Mouse (Mus musculus): ENCODE data around the gene Dpep1. TPM values are rescaled to one million over a fixed set of nuclear protein-coding genes. Genes with fewer than 3 reads are reported as not detected.
"Not testable (repeated sequence)": the region's sequence is repeated elsewhere in the genome, so short reads cannot be mapped to it uniquely, and the experiment has no call there.

Dpep1 gene
- polyA plus RNA-seq, 1 experiment from 2014 or later: 3.9 TPM

DNA sequence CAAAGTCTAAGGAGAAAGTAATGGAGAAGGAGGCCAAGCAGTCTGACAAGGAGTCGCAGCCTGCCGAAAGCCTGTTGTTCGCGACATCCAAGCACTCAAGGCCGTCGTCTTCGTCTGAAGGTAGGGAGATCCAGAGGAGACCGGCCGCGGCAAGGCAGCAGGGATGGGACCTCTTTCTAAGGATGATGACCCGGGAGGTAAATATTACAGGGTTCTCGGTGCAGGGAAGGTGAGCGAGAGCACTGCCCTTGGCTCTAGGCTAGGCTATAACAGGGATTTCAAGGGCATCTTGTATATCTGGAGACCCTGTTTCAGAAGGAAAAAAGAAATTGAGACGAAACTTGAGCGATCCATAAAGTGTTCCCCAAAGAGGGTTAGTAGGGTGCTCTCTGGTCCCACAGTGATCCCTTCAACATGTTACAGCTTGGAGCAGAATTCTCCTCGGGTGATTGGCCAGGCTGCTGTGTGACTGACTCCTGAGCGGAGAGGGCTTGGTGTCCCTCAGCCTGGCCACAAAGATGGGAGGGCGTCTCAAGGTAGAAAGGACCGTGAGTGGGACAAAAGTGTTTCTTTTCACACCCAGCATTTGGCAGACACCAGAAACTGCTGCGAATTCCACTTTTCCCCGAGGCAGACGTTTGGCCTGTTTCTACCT, 27.2 kb downstream of the Dpep1 start:
- peak overlapping the region; percentile 89 for H3K4me3 ChIP-seq (replicated peaks)
- no peaks in the 10 kb centered on the region for H3K27me3 ChIP-seq (replicated peaks)
- H3K27ac ChIP-seq: peak overlapping the region; percentile 55; the same call in 1 of the 2 replicates
- peak; percentile 42 for ATAC-seq
- H3K9ac ChIP-seq: peak overlapping the region; percentile 92
- WGBS: 15% methylated on average over 22 of the region's 22 CpGs
- peaks cover 13% of the 10 kb centered on the region for H3K4me1 ChIP-seq (replicated peaks)
- H3K4me2 ChIP-seq (replicated peaks): peak overlapping the region; percentile 80
- H3K36me3 ChIP-seq: peaks cover 19% of the 10 kb centered on the region
- H3K9me3 ChIP-seq: no peaks in the 10 kb centered on the region

DNA sequence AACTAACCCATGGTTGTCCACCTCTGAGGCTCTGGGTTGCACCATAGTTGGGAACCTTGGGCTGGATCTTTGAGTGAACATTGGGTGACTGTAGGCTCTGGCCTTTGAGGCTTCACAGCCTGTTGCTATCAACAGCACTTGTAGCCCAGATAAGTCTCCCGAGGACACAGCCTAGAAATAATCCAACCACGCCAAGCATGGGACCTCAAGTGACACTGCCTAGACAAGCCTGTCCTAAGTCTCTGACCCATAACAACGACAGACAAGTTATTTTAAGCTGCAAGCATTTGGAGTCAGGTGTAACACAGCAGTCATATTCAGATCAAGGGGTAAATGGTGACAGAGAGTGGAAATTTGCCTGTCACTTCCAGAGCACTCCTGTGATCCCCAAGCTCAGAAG, 29.4 kb downstream of the Dpep1 start:
- Histone ChIP-seq H3K36me3 (0 out of 2 replicates have a peak, but pooled peaks cover 1% of the 10 kb centered on the region), H3K4me2 (replicated peaks) (no peak overlapping the region), H3K27ac (no peak overlapping the region), H3K9me3 (no peaks in the 10 kb centered on the region), H3K9ac (no peak overlapping the region), H3K4me3 (replicated peaks) (no peak overlapping the region), H3K4me1 (replicated peaks) (peaks cover 13% of the 10 kb centered on the region), H3K27me3 (replicated peaks) (no peaks in the 10 kb centered on the region)
- 79% methylated on average over 3 of the region's 3 CpGs for WGBS
- ATAC-seq: no peak

DNA sequence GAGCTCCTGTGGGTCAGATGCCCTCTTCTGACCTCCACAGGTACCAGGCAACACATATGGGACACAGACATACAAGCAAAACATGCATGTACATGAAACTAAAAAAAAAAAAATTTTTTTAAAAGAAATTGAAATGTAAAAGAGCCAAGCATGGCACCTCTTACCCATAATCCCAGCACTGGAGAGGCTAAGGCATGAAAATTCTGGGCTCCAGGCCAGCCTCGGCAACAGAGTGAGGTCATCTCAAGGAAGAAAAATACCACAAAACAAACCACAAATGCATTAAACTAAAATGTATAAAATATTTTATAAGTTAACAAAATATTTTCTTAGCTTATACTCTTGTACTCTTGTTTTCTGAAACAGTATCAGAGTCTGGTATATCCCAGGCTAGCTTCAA, 34.9 kb downstream of the Dpep1 start:
- H3K9me3 ChIP-seq: no peaks in the 10 kb centered on the region
- H3K27ac ChIP-seq: no peak overlapping the region
- WGBS: 56% methylated on average over 1 of the region's 1 CpGs
- no peak overlapping the region for H3K9ac ChIP-seq
- no peaks in the 10 kb centered on the region for H3K36me3 ChIP-seq
- no peaks in the 10 kb centered on the region for H3K27me3 ChIP-seq (replicated peaks)
- peaks cover 4% of the 10 kb centered on the region; the same call in 1 of the 2 replicates for H3K4me1 ChIP-seq (replicated peaks)
- no peak for ATAC-seq
- H3K4me3 ChIP-seq (replicated peaks): no peak overlapping the region
- H3K4me2 ChIP-seq (replicated peaks): no peak overlapping the region

DNA sequence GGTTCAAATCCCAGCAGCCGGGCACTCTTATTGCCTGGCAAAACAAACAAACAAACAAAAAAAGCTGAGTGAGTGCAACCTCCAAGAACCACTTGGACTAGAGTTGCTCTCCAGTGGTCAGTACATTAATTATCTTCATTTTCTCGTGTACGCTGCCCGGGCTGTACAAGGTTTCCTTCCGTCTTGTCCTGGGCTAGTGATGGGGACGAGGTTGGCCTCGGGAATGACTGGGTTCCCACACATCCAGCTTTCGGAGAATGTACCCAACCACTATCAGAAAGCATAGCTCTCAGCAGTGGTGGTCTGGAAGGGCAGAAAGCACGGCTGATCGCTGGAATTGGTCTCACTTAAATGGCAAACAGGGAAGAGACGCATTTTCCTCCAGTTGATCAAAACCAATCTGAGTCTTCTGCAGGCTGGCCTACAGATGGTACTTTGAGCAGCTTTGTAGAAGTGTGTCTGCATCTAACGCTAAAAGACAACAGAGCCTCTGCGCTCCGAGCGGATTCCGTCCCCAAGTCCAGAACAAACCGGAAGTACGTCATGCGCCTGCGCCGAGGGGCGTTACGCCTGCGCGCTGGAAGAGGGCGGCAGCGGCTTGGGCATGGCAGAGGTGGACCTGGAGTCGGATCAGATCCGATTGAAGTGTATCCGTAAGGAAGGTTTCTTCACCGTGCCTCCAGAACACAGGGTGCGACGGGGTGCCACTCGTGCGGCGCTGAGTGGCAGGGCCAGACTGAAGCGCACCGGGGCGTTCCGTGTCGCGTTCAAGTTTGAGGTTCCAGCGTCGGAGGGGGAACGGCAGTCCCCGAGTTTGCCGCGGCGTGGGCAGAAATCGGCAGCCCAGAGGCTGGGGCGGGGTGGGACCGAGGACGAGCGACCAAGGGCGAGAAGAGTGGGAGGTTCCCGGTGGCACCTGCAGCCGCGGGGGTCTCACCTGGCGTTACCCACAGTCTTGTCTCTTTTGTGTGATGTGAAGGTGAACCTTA, 38.5 kb downstream of the Dpep1 start, which contains the start of gene Cdk10:
TSS of gene Cdk10 (plus strand) at position 565 of the 989 bp plus-strand sequence.
- WGBS: 2% methylated on average over 59 of the region's 59 CpGs
- no peaks in the 10 kb centered on the region for H3K27me3 ChIP-seq (replicated peaks)
- H3K4me2 ChIP-seq (replicated peaks): peak within 1 kb of the TSS; percentile 87
- H3K9me3 ChIP-seq: no peaks in the 10 kb centered on the region
- H3K9ac ChIP-seq: peak within 1 kb of the TSS; percentile 90
- H3K4me1 ChIP-seq (replicated peaks): peaks cover 4% of the 10 kb centered on the region; the same call in 1 of the 2 replicates
- peak within 1 kb of the TSS; percentile 89 for H3K27ac ChIP-seq
- H3K4me3 ChIP-seq (replicated peaks): peak within 1 kb of the TSS; percentile 81
- H3K36me3 ChIP-seq: 0 out of 2 replicates have a peak, but pooled peaks cover 2% of the 10 kb centered on the region
- peak; percentile 95 for ATAC-seq

DNA sequence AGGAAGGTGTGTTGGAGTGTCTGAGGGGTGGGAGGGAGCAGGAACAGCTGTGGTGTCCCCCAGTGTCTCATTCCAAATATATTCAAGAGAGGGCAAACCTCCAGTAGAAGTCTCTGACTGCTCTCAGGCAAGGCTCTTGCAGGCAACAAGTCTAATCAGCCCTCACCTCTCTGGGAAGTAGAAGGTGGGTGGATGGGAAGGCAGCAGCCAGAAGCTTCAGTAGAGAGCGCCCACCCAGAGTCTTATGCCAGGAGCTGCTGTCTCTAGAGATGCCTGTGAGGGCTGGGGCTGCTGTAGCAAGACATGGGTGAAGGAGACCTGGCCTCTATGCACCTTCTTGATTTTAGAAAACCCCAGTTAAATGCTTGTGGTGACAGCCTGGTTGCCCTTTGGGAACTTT, 42.4 kb downstream of the Dpep1 start:
- ATAC-seq: no peak
- peaks cover 4% of the 10 kb centered on the region; the same call in 1 of the 2 replicates for H3K4me1 ChIP-seq (replicated peaks)
- H3K27ac ChIP-seq: no peak overlapping the region
- H3K4me3 ChIP-seq (replicated peaks): no peak overlapping the region
- no peaks in the 10 kb centered on the region for H3K9me3 ChIP-seq
- H3K27me3 ChIP-seq (replicated peaks): peaks cover 2% of the 10 kb centered on the region
- 0 out of 2 replicates have a peak, but pooled peaks cover 2% of the 10 kb centered on the region for H3K36me3 ChIP-seq
- H3K9ac ChIP-seq: no peak overlapping the region
- WGBS: 97% methylated on average over 1 of the region's 1 CpGs
- no peak overlapping the region for H3K4me2 ChIP-seq (replicated peaks)

DNA sequence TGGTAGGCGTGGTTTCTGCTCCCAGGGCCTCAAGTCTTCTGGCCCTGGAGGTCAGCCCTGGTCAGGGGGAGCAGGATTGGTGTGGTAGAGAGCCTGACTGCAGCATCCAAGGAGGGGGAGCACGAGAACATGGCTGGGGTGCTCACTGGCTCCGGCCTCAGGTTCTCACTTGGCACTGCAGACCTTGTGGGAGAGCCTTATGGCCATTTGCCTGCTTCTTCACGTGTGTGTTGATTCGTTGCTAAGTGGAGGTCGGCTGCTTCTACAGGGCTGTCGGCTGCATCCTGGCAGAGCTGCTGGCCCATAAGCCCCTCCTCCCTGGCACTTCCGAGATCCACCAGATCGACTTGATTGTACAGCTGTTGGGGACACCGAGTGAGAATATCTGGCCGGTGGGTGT, 44.3 kb downstream of the Dpep1 start:
- H3K4me3 ChIP-seq (replicated peaks); H3K36me3 ChIP-seq; H3K9me3 ChIP-seq; H3K4me1 ChIP-seq (replicated peaks); ATAC-seq; H3K4me2 ChIP-seq (replicated peaks); H3K9ac ChIP-seq; H3K27ac ChIP-seq: not testable (repeated sequence)
- H3K27me3 ChIP-seq (replicated peaks): peaks cover 20% of the 10 kb centered on the region
- 81% methylated on average over 11 of the region's 11 CpGs for WGBS

DNA sequence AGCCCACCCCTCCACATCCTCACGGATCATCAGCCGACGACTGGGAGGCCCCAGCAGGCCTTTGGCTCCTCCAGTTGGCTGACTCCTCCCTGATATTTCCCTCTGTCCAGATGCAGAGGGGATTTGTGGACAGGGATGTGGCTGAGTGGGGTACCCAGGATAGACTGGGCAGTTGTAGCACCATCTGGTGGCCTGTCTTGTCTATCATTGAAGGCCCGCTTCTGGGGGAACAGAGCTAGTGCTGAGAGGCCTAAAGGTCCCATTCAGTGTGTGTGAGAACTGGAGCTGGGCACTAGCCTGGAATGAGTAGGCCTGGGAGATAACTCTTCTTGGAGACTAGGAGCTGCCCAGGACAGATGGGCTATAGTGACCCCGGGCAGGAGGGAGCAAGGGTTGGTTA, 45.7 kb downstream of the Dpep1 start:
- no peak for ATAC-seq
- Histone ChIP-seq H3K4me2 (replicated peaks) (no peak overlapping the region), H3K4me3 (replicated peaks) (no peak overlapping the region), H3K9me3 (no peaks in the 10 kb centered on the region), H3K27ac (no peak overlapping the region), H3K36me3 (0 out of 2 replicates have a peak, but pooled peaks cover 2% of the 10 kb centered on the region), H3K4me1 (replicated peaks) (peaks cover 15% of the 10 kb centered on the region), H3K9ac (no peak overlapping the region), H3K27me3 (replicated peaks) (peaks cover 22% of the 10 kb centered on the region)
- WGBS: 51% methylated on average over 5 of the region's 5 CpGs

DNA sequence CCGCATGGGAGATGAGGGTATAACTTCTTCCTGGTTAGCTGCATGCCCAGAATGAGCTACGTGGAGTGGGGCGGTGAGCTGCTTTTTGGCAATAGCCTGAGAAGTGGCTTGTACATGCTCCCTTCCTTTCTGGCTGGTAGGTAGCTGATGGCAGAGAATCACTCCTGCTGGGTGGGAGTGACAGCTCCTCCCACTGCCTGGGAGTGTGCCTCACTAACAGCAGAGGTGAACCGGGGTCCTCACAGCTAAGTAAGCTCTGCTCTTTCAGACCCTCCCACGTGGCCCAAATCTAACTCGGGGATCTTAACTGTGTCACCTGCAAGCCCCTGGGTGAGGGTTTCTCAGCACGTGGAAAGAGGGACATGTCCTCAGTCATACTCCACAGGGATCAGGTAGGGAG, 46.5 kb downstream of the Dpep1 start:
- no peak overlapping the region for H3K4me3 ChIP-seq (replicated peaks)
- no peak overlapping the region for H3K4me2 ChIP-seq (replicated peaks)
- no peak overlapping the region for H3K9ac ChIP-seq
- no peak for ATAC-seq
- peaks cover 18% of the 10 kb centered on the region for H3K4me1 ChIP-seq (replicated peaks)
- peaks cover 22% of the 10 kb centered on the region for H3K27me3 ChIP-seq (replicated peaks)
- WGBS: 29% methylated on average over 7 of the region's 7 CpGs
- no peaks in the 10 kb centered on the region for H3K9me3 ChIP-seq
- 0 out of 2 replicates have a peak, but pooled peaks cover 2% of the 10 kb centered on the region for H3K36me3 ChIP-seq
- no peak overlapping the region for H3K27ac ChIP-seq

DNA sequence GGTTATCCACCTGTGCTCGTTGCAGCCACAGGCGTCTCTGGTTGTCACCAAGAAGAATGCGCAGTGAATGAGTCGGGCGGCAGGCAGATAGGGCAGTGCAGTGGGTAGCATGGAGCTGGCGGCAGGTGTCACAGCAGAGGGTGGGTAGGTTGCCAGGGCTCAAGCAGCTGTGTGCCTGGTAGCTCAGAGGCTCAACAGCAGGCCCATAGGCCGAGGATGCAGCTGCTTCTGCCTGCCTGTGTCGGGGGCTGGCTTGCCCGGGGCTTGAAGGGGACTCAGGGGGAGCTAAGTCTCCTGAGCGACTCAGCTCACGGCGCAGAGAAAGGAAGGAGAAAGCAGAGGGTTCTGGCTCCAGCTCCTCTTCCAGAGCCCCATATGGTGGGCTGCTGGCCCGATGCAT, 47.3 kb downstream of the Dpep1 start:
- H3K27me3 ChIP-seq (replicated peaks): peaks cover 22% of the 10 kb centered on the region
- no peaks in the 10 kb centered on the region for H3K36me3 ChIP-seq
- no peak overlapping the region for H3K4me2 ChIP-seq (replicated peaks)
- no peak overlapping the region for H3K9ac ChIP-seq
- peaks cover 18% of the 10 kb centered on the region for H3K4me1 ChIP-seq (replicated peaks)
- no peaks in the 10 kb centered on the region for H3K9me3 ChIP-seq
- no peak overlapping the region for H3K4me3 ChIP-seq (replicated peaks)
- WGBS: 65% methylated on average over 13 of the region's 13 CpGs
- H3K27ac ChIP-seq: no peak overlapping the region
- ATAC-seq: no peak

DNA sequence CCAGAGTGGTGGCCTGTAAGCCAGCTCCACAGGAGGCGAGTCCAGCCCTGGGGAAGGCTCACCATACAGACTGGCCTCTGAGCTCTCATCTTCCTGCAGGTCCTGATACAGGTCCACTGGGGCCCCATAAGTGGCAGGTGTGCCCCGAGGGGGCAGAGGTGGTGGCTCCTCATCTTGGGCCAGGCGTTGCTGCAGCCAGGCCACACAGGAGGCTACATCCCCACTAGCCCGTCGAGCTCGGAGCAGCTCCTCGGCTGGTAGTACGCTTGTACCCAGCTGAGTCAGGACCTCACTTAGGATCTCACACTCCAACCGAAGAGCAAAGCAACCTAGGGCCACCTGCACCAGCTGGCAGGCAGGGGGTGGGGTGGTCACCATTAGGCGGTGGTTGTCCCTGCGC, 47.7 kb downstream of the Dpep1 start:
- H3K9ac ChIP-seq: no peak overlapping the region
- H3K9me3 ChIP-seq: no peaks in the 10 kb centered on the region
- H3K4me3 ChIP-seq (replicated peaks): no peak overlapping the region
- no peak overlapping the region for H3K27ac ChIP-seq
- no peaks in the 10 kb centered on the region for H3K36me3 ChIP-seq
- H3K27me3 ChIP-seq (replicated peaks): peaks cover 22% of the 10 kb centered on the region
- 81% methylated on average over 11 of the region's 11 CpGs for WGBS
- no peak overlapping the region for H3K4me2 ChIP-seq (replicated peaks)
- H3K4me1 ChIP-seq (replicated peaks): peaks cover 18% of the 10 kb centered on the region
- ATAC-seq: no peak

DNA sequence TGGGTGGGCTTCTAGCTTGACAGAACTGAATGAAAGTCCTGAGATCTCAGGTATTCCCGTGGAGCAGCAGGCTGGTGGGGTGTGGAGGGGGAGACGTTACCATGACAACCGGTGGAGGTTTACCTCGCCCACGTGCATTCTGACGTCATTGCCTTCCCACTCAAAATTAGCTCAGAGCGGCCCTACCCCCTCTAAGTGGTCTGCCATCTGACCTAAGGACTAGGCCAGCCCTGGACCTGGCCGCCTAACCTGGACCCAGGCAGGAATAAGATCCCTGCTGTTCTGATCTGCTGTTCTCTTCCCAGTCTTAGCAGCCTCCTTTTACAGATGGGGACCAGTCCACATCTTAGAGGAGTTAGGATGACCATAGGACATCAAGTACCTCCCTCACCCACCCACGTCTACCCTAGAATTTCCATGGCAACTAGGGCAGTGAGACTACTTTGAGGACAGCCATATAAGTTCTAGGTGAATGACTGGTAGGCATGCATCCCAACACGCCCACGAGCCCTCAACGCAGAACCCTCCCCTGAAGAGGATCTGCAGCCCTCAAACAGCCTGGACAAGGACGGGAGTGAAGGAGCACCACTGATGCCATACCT, 49.0 kb downstream of the Dpep1 start:
- no peaks in the 10 kb centered on the region for H3K36me3 ChIP-seq
- ATAC-seq: 0 out of 2 replicates have a peak, but pooled peaks have one; percentile 11
- peak overlapping the region; percentile 91 for H3K4me2 ChIP-seq (replicated peaks)
- H3K4me1 ChIP-seq (replicated peaks): peaks cover 18% of the 10 kb centered on the region
- H3K27ac ChIP-seq: no peak overlapping the region
- peak overlapping the region; percentile 39 for H3K9ac ChIP-seq
- WGBS: 36% methylated on average over 13 of the region's 13 CpGs
- peaks cover 22% of the 10 kb centered on the region for H3K27me3 ChIP-seq (replicated peaks)
- H3K4me3 ChIP-seq (replicated peaks): peak overlapping the region; percentile 52
- H3K9me3 ChIP-seq: no peaks in the 10 kb centered on the region
